Mouse (Mus musculus): ENCODE measurements around the gene Hic2. TPM values are rescaled to one million over a fixed set of nuclear protein-coding genes. Genes with fewer than 3 reads are reported as not detected.
A peak's percentile ranks its signal among the peaks of the same experiment; 100 is the strongest.
"Not testable (repeated sequence)": the region's sequence is repeated elsewhere in the genome, so short reads cannot be mapped to it uniquely, and the experiment has no call there.

The Hic2 gene
- polyA plus RNA-seq, 1 experiment from 2014 or later, result 16.5 TPM

GRCm38 (mm10) chr16:17209981-17210838 lies 23.2 kb upstream of the Hic2 start:
- H3K27me3 ChIP-seq (ENCODE audit: poor library complexity, severe bottlenecking), result peaks cover 50% of the 10 kb centered on the region
- peaks cover 29% of the 10 kb centered on the region for H3K4me1 ChIP-seq
- H3K36me3 ChIP-seq (replicated peaks), result peaks cover 7% of the 10 kb centered on the region
- peak overlapping the region; percentile 64 for H3K4me3 ChIP-seq
- H3K9me3 ChIP-seq, result no peaks in the 10 kb centered on the region; the same call in 1 of the 2 replicates
- peak overlapping the region; percentile 88 for H3K27ac ChIP-seq
- DNase-seq (ENCODE audit: extremely low spot score, low spot score), result peak; percentile 88
- 8% methylated on average over 48 of the region's 48 CpGs for WGBS

GRCm38 (mm10) chr16:17216934-17217633 lies 16.3 kb upstream of the Hic2 start:
- no peak for DNase-seq (ENCODE audit: extremely low spot score, low spot score)
- 71% methylated on average over 8 of the region's 8 CpGs for WGBS
- Histone ChIP-seq H3K4me1 (peaks cover 9% of the 10 kb centered on the region), H3K27me3 (ENCODE audit: poor library complexity, severe bottlenecking) (0 out of 2 replicates have a peak, but pooled peaks cover under 1% of the 10 kb centered on the region), H3K4me3 (no peak overlapping the region), H3K36me3 (replicated peaks) (peaks cover 2% of the 10 kb centered on the region), H3K9me3 (no peaks in the 10 kb centered on the region; the same call in 1 of the 2 replicates), H3K27ac (no peak overlapping the region)

GRCm38 (mm10) chr16:17220127-17220733 lies 13.1 kb upstream of the Hic2 start:
- Histone ChIP-seq H3K27ac (peak overlapping the region; percentile 63), H3K4me1 (peaks cover 9% of the 10 kb centered on the region), H3K27me3 (ENCODE audit: poor library complexity, severe bottlenecking) (0 out of 2 replicates have a peak, but pooled peaks cover 4% of the 10 kb centered on the region), H3K9me3 (no peaks in the 10 kb centered on the region; the same call in 1 of the 2 replicates), H3K36me3 (replicated peaks) (no peaks in the 10 kb centered on the region), H3K4me3 (no peak overlapping the region)
- 32% methylated on average over 7 of the region's 7 CpGs for WGBS
- DNase-seq (ENCODE audit: extremely low spot score, low spot score), result no peak

GRCm38 (mm10) chr16:17222197-17222596 lies 11.2 kb upstream of the Hic2 start:
- H3K27ac ChIP-seq, result no peak overlapping the region
- H3K9me3 ChIP-seq, result no peaks in the 10 kb centered on the region; the same call in 1 of the 2 replicates
- peaks cover 9% of the 10 kb centered on the region for H3K4me1 ChIP-seq
- H3K36me3 ChIP-seq (replicated peaks), result no peaks in the 10 kb centered on the region
- 32% methylated on average over 25 of the region's 25 CpGs for WGBS
- no peak overlapping the region for H3K4me3 ChIP-seq
- H3K27me3 ChIP-seq (ENCODE audit: poor library complexity, severe bottlenecking), result 0 out of 2 replicates have a peak, but pooled peaks cover 4% of the 10 kb centered on the region
- peak; percentile 95 for DNase-seq (ENCODE audit: extremely low spot score, low spot score)

- peaks cover under 1% of the 10 kb centered on the region; the same call in 1 of the 2 replicates for H3K4me1 ChIP-seq
- no peak for DNase-seq (ENCODE audit: extremely low spot score, low spot score)
- H3K4me3 ChIP-seq, result no peak overlapping the region
- H3K27me3 ChIP-seq (ENCODE audit: poor library complexity, severe bottlenecking), result 0 out of 2 replicates have a peak, but pooled peaks cover 4% of the 10 kb centered on the region
- H3K9me3 ChIP-seq, result peaks cover 11% of the 10 kb centered on the region; the same call in 1 of the 2 replicates
- WGBS, result 91% methylated on average over 5 of the region's 5 CpGs
- H3K27ac ChIP-seq, result no peak overlapping the region
- no peaks in the 10 kb centered on the region for H3K36me3 ChIP-seq (replicated peaks)
These were observed 7.8 kb upstream of the Hic2 start for GRCm38 (mm10) chr16:17225584-17225983.

GRCm38 (mm10) chr16:17226496-17226895 lies 6.9 kb upstream of the Hic2 start:
- no peak overlapping the region for H3K4me3 ChIP-seq
- no peak for DNase-seq (ENCODE audit: extremely low spot score, low spot score)
- peaks cover 11% of the 10 kb centered on the region; the same call in 1 of the 2 replicates for H3K9me3 ChIP-seq
- no peaks in the 10 kb centered on the region for H3K4me1 ChIP-seq
- no peak overlapping the region for H3K27ac ChIP-seq
- 0 out of 2 replicates have a peak, but pooled peaks cover 4% of the 10 kb centered on the region for H3K27me3 ChIP-seq (ENCODE audit: poor library complexity, severe bottlenecking)
- H3K36me3 ChIP-seq (replicated peaks), result no peaks in the 10 kb centered on the region

- peaks cover 11% of the 10 kb centered on the region; the same call in 1 of the 2 replicates for H3K9me3 ChIP-seq
- not testable (repeated sequence) for H3K27ac ChIP-seq; H3K4me3 ChIP-seq; H3K27me3 ChIP-seq (ENCODE audit: poor library complexity, severe bottlenecking); DNase-seq (ENCODE audit: extremely low spot score, low spot score); H3K36me3 ChIP-seq (replicated peaks)
- H3K4me1 ChIP-seq, result peaks cover 32% of the 10 kb centered on the region
- 96% methylated on average over 2 of the region's 2 CpGs for WGBS
These were observed 1.8 kb upstream of the Hic2 start for GRCm38 (mm10) chr16:17231523-17231922.

GRCm38 (mm10) chr16:17233702-17234498 lies 528 bp downstream of the Hic2 start:
- peak overlapping the region; percentile 98 for H3K27ac ChIP-seq
- WGBS, result under 1% methylated on average over 61 of the region's 62 CpGs
- H3K27me3 ChIP-seq (ENCODE audit: poor library complexity, severe bottlenecking), result peaks cover 6% of the 10 kb centered on the region; the same call in 1 of the 2 replicates
- peaks cover 48% of the 10 kb centered on the region for H3K4me1 ChIP-seq
- 0 out of 2 replicates have a peak, but pooled peaks cover under 1% of the 10 kb centered on the region for H3K36me3 ChIP-seq (replicated peaks)
- H3K9me3 ChIP-seq, result peaks cover 11% of the 10 kb centered on the region; the same call in 1 of the 2 replicates
- DNase-seq (ENCODE audit: extremely low spot score, low spot score), result peak; percentile 79
- H3K4me3 ChIP-seq, result peak overlapping the region; percentile 93

GRCm38 (mm10) chr16:17234499-17234895 lies 1.1 kb downstream of the Hic2 start:
- Histone ChIP-seq H3K36me3 (replicated peaks) (0 out of 2 replicates have a peak, but pooled peaks cover 3% of the 10 kb centered on the region), H3K9me3 (peaks cover 7% of the 10 kb centered on the region; the same call in 1 of the 2 replicates), H3K4me3 (peak overlapping the region; percentile 93), H3K27me3 (ENCODE audit: poor library complexity, severe bottlenecking) (peaks cover 6% of the 10 kb centered on the region; the same call in 1 of the 2 replicates), H3K27ac (peak overlapping the region; percentile 98), H3K4me1 (peaks cover 53% of the 10 kb centered on the region)
- DNase-seq (ENCODE audit: extremely low spot score, low spot score), result no peak
- 3% methylated on average over 12 of the region's 12 CpGs for WGBS

- Histone ChIP-seq H3K9me3 (peaks cover 1% of the 10 kb centered on the region; the same call in 1 of the 2 replicates), H3K27ac (peak overlapping the region; percentile 98)
- WGBS, result 65% methylated on average over 9 of the region's 9 CpGs
These were observed 1.7 kb downstream of the Hic2 start for GRCm38 (mm10) chr16:17234916-17235665.

GRCm38 (mm10) chr16:17237634-17238033 lies 4.3 kb downstream of the Hic2 start:
- WGBS, result 90% methylated on average over 3 of the region's 3 CpGs
- peaks cover 58% of the 10 kb centered on the region for H3K4me1 ChIP-seq
- H3K4me3 ChIP-seq, result no peak overlapping the region
- DNase-seq (ENCODE audit: extremely low spot score, low spot score), result no peak
- no peak overlapping the region for H3K27ac ChIP-seq
- no peaks in the 10 kb centered on the region for H3K27me3 ChIP-seq (ENCODE audit: poor library complexity, severe bottlenecking)
- H3K9me3 ChIP-seq, result no peaks in the 10 kb centered on the region
- peaks cover 3% of the 10 kb centered on the region; the same call in 1 of the 2 replicates for H3K36me3 ChIP-seq (replicated peaks)

More at GRCm38 (mm10) chr16:17234916-17235665, 1.7 kb downstream of the Hic2 start:
- 0 out of 2 replicates have a peak, but pooled peaks cover 3% of the 10 kb centered on the region for H3K36me3 ChIP-seq (replicated peaks)
- DNase-seq (ENCODE audit: extremely low spot score, low spot score), result no peak
- H3K27me3 ChIP-seq (ENCODE audit: poor library complexity, severe bottlenecking), result peaks cover 6% of the 10 kb centered on the region; the same call in 1 of the 2 replicates
- H3K4me3 ChIP-seq, result peak overlapping the region; percentile 93
- peaks cover 56% of the 10 kb centered on the region for H3K4me1 ChIP-seq

Data from forebrain, embryonic 10.5 days (tissue).